Mouse (Mus musculus): Measurements from ENCODE around the gene Tssc4.

- TF ChIP-seq POLR2A (IDR thresholded peaks at IDR 0.05; ENCODE audit: control insufficient read depth, extremely low read depth, insufficient read depth, low read length, poor library complexity) (no peak), CTCF (IDR thresholded peaks at IDR 0.05; ENCODE audit: borderline replicate concordance, control insufficient read depth, extremely low read depth, insufficient read depth, low read length, poor library complexity) (no peak)
These were observed 31.7 kb upstream of the Tssc4 start for GRCm38 (mm10) chr7:143037306-143037705.
